In the genomic region with DNA sequence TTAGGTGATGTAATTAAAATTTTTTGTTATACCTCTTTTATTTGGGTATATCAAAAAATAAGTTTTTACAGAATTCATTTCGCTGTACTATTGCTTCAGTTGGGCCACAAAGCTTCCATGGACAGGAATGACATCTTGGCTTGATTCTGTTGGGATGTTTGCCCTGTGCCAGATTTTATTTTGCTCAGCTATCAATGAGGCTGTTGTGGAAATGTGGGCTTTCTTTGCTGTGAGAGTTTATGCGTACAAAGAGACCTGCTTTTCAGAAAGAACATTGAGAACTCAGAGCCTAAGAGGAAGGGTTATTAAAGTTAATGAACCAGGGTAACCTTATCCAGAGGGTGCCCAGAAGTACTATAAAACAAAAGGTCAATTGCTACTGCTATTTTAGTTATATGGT, we compare ENCODE assay signal across 18 mouse cellular contexts. TPM values are rescaled to one million over a fixed set of nuclear protein-coding genes. Genes with fewer than 3 reads are reported as not detected.
DNase-seq lines count a peak whose midpoint lies in the region; ATAC-seq and TF ChIP-seq lines count a peak whose summit lies in the region.
"Had no signal": no experiment of that assay in that cellular context is flagged by ENCODE, and none has a peak within 500 bp of the region (broad histone marks: within the 10 kb centered on the region; RNA-seq: fewer than 3 reads in every experiment).

No protein-coding gene starts in this region.

- no peak for TF ChIP-seq POLR2A in brain, embryonic 14.5 days (IDR thresholded peaks at IDR 0.05; ENCODE audit: borderline replicate concordance, extremely low read depth, insufficient read depth, insufficient read length, poor library complexity, severe bottlenecking)

- DNase-seq in cerebellum, adult 9-10 months, result peak; percentile 28
- no peak for DNase-seq in cerebellum, adult 11-12 months
- peak; percentile 36 for DNase-seq in kidney, adult 9 months
- DNase-seq in kidney, postnatal 25 days, result no peak
- DNase-seq in left cerebral cortex, adult 11 months (ENCODE audit: low spot score), result peak; percentile 59
- no peak for DNase-seq in left cerebral cortex, adult 18-20 months (ENCODE audit: low spot score in 2 of 2)
- DNase-seq in brain, embryonic 14.5 days (ENCODE audit: low read depth), result peak; percentile 25
- DNase-seq: adrenal gland, postnatal 10 days; cerebellum, adult 9-11 months; gastrocnemius, postnatal 36 days; heart, postnatal 4 days; liver, postnatal 0 days had no signal

- ATAC-seq in granulocyte monocyte progenitor cell, adult 5-6 weeks (replicated peaks; ENCODE audit: poor library complexity, severe bottlenecking), result no peak
- ATAC-seq: activated CD4-positive, CD25-positive, alpha-beta regulatory T cell, adult 4 months; forebrain, embryonic 14.5 days; intestine, embryonic 15.5 days; liver, postnatal 0 days; lung, postnatal 0 days; midbrain, embryonic 15.5 days had no signal

- no peak for TF ChIP-seq CTCF in brain, embryonic 14.5 days (IDR thresholded peaks at IDR 0.05; ENCODE audit: borderline replicate concordance, extremely low read depth, insufficient read depth, insufficient read length)

RNA-seq across cellular contexts. Expression of a gene that starts 56.8 kb away (rescaled TPM):
- 100 to 1,000 TPM; 151 to 167 TPM for total RNA-seq in left cerebral cortex, adult 18-20 months (2021)
- 45.4 and 47.9 TPM in 2 replicates for polyA plus RNA-seq in brain, embryonic 14.5 days (2012; rRNA removed)
- 78.8 and 118 TPM in 2 replicates for total RNA-seq in granulocyte monocyte progenitor cell, adult 5-6 weeks (2014; fragmentation: Nextera tagmentation)
- total RNA-seq in granulocyte monocyte progenitor cell, adult 5-6 weeks (2017), result 152 and 153 TPM in 2 replicates

Comparison
In these comparisons a context has a peak if more than half of its experiments do, and no peak if none do; other contexts are left out.
1. DNase-seq: peak in cerebellum, adult 9-10 months (single experiment), kidney, adult 9 months (single experiment), left cerebral cortex, adult 11 months (single experiment) and brain, embryonic 14.5 days (single experiment); none in cerebellum, adult 11-12 months (single experiment), kidney, postnatal 25 days (0 of 2) and left cerebral cortex, adult 18-20 months (0 of 2).